Mouse (Mus musculus) C2C12 (cell line): ENCODE data around the gene Cbll1. TPM values are rescaled to one million over a fixed set of nuclear protein-coding genes. Genes with fewer than 3 reads are reported as not detected.

Experiments used
- H3K27me3 ChIP-seq: one replicate; pipeline ENCODE4 v1.6.1; 2011; ENCODE audit not compliant: control insufficient read depth, insufficient read depth, insufficient read length
- H3K36me3 ChIP-seq: one replicate; pipeline ENCODE4 v1.6.1; 2011; ENCODE audit not compliant: control insufficient read depth, insufficient read depth
- H3K4me3 ChIP-seq: one replicate; pipeline ENCODE4 v1.5.1; 2011; ENCODE audit warnings: mild to moderate bottlenecking, control low read depth; ENCODE audit not compliant: poor library complexity, insufficient read depth, severe bottlenecking
- H3K79me2 ChIP-seq: one replicate; pipeline ENCODE4 v1.6.1; 2011; ENCODE audit not compliant: control insufficient read depth, insufficient read depth
- H3K79me3 ChIP-seq: one replicate; pipeline ENCODE4 v1.6.1; 2011; ENCODE audit warnings: low read depth, control low read depth
- H3ac ChIP-seq: one replicate; pipeline ENCODE3; 2011; ENCODE audit warnings: low read depth; ENCODE audit not compliant: control insufficient read depth, insufficient read length
- CEBPB ChIP-seq: IDR thresholded peaks from one replicate; pipeline ENCODE4 v1.6.1; 2011; ENCODE audit warnings: low read depth, mild to moderate bottlenecking, control low read depth, moderate library complexity
- CTCF ChIP-seq: IDR thresholded peaks from one replicate; pipeline ENCODE4 v1.5.1; 2011; ENCODE audit not compliant: control insufficient read depth, insufficient read depth, insufficient read length
- FOSL1 ChIP-seq: IDR thresholded peaks from one replicate; pipeline ENCODE4 v1.8.0; 2011; ENCODE audit warnings: mild to moderate bottlenecking, low read length; ENCODE audit not compliant: poor library complexity, insufficient read depth, severe bottlenecking
- MAX ChIP-seq: IDR thresholded peaks from one replicate; pipeline ENCODE4 v1.6.1; 2011; ENCODE audit warnings: mild to moderate bottlenecking, control low read depth
- MYOD1 ChIP-seq: IDR thresholded peaks from one replicate; pipeline ENCODE4 v1.6.1; 2011; ENCODE audit warnings: low read depth; ENCODE audit not compliant: control insufficient read depth, insufficient read length
- MYOG ChIP-seq: IDR thresholded peaks from one replicate; pipeline ENCODE4 v1.6.1; 2011; ENCODE audit not compliant: control insufficient read depth, insufficient read length; ENCODE audit errors: extremely low read depth
- USF1 ChIP-seq: IDR thresholded peaks from one replicate; pipeline ENCODE4 v1.6.1; 2011; ENCODE audit warnings: low read depth, mild to moderate bottlenecking, control low read depth, moderate library complexity
- polyA plus RNA-seq: library from polyadenylated mRNA; unstranded; fragments of >200 nt; fragmentation: generic; extraction: Trizol; gene quantifications from one replicate; pipeline ENCODE4 v1.2.1, GENCODE M21; 2012; ENCODE audit warnings: missing spikeins

Gene Cbll1
- polyA plus RNA-seq, 1 experiment: 8.2 TPM

DNA sequence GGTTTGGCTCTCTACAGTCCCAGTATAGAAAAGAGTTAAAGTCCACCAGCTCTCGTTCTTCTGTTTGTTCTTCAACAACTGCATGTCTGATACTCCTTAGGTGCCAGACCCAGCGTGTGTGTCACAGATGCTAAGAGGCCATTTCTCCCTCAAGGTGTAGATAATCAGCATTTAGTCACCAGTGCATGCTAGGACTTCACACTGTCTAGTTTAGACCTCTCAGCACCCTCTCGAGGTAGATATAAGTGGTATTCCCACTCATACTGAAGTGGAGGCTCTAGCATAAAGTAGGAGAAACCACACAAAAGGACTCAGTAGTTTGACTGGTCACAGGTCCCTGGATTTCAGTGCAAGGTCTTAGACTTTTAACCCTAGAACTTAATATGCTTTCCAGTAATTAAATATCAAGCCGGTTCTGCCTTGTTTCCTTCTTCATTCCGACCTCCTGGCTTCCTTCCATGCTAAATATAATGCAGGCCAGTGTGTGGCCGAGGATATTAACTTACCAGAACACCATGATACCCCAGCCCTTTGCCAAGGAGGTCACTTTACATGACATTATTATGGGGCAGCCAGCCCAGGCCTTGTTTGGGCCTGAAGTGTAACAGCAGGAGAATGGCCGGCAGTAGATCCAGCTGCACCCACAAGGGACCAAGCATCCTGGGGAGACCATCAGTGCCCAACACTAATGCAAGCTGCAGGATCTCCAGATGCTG, 38.3 kb upstream of the Cbll1 start:
- Histone ChIP-seq H3K36me3 (no peaks in the 10 kb centered on the region), H3K27me3 (no peaks in the 10 kb centered on the region), H3K79me3 (no peaks in the 10 kb centered on the region), H3K4me3 (no peak overlapping the region), H3K79me2 (no peaks in the 10 kb centered on the region), H3ac (no peak overlapping the region)
- TF ChIP-seq USF1 (no peak), CEBPB (no peak), CTCF (no peak), FOSL1 (no peak)

DNA sequence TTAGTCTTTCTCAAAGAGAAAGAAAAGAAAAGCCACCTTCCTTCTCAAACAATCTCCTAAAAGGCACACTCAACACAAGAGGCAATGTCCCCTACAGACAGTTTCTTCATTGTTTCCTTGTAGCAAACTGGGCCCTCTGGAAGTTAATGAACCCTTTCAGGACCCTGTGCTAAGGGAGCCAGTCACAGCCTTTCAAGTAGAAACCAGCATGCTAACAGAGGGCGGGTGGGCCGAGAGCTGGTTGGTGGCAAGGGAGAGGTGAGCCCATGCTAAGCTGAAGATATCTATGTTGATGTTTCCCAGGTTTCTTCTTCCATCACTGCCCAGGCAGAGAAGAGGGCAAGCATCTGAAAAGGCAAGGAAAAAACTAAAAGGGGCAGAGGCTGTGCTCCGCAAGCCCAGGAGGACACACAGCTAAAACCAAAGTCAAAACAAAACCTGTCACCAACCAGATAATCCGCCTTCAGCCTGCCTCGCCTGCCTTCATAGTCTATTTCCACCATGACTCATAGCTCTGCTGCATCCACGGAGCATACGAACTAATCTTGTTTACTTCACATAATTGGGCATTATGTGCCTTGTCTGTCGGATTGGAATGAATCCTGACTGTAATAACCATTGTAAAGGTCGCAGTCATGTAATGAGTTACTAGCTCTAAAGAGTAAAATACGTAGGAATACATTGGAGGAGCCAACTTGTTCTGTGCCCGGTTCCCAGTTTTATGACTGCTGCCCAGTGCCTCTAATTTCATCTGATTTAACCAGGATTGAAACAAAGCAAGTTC, 34.8 kb upstream of the Cbll1 start:
- Histone ChIP-seq H3ac (no peak overlapping the region), H3K79me3 (no peaks in the 10 kb centered on the region), H3K4me3 (no peak overlapping the region), H3K79me2 (no peaks in the 10 kb centered on the region), H3K36me3 (no peaks in the 10 kb centered on the region), H3K27me3 (no peaks in the 10 kb centered on the region)
- TF ChIP-seq FOSL1: no peak
- TF ChIP-seq MAX: no peak
- no peak for TF ChIP-seq MYOG
- TF ChIP-seq CEBPB: no peak
- no peak for TF ChIP-seq CTCF
- TF ChIP-seq USF1: no peak
- no peak for TF ChIP-seq MYOD1

DNA sequence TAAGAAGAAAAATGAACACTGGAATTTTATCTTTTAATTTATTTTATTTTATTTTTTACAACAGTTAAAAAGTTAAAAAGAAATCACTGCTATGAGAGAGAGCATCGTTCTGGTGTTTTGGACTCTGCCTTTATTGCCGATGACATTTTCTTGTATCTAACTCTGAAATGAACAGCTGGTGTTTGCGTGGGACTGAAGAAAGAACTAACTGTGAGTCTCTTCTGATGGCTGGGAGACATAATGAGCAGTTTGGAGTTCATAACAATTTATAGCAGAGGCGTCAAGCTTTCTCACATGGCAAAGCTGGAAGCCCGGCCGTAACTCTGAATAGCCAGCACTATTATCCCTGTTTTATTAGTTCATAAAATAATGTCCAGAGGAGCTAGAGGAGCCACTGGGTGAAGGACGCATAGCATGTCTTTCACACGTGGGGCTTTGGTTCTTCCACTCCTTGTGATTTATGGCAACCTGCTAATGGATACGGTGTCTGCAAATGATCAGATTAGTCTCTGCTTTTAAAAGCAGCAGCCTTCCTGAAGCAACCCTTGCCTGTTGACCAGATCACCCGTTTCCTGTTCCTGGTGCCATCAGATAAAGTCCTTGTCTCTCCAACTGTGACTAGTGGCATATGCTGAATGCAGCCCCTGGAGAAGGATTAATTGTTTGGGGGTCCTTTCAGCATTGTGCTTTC, 33.9 kb upstream of the Cbll1 start:
- Histone ChIP-seq H3K4me3 (no peak overlapping the region), H3K36me3 (no peaks in the 10 kb centered on the region), H3K27me3 (no peaks in the 10 kb centered on the region), H3ac (no peak overlapping the region), H3K79me3 (no peaks in the 10 kb centered on the region), H3K79me2 (no peaks in the 10 kb centered on the region)
- TF ChIP-seq MYOG: no peak
- no peak for TF ChIP-seq CTCF
- no peak for TF ChIP-seq FOSL1
- no peak for TF ChIP-seq MAX
- no peak for TF ChIP-seq CEBPB
- TF ChIP-seq USF1: no peak
- TF ChIP-seq MYOD1: no peak

DNA sequence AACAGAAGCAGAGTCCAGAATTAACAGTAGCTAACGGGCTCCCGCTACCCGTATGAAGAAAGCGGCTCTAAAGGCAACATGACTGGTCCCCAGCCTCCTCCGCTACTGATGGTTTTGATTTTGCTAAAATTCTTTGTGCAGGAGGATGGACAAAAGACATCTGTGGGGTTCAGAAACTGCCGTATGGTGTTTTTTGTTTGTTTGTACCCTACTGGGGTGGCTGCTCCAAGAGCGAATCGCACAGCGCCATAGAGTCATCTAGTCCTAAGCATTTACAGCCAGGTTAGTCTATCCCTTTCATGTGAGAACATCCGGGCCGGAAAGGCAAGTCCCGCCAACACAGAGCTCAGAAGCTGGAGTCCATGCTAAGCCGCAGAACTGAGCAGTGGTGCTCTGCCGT, 32.6 kb upstream of the Cbll1 start:
- TF ChIP-seq CEBPB (no peak), USF1 (no peak), MAX (no peak), FOSL1 (no peak), MYOD1 (no peak), MYOG (no peak)
- Histone ChIP-seq H3K27me3 (no peaks in the 10 kb centered on the region), H3K79me2 (no peaks in the 10 kb centered on the region), H3K36me3 (no peaks in the 10 kb centered on the region), H3K4me3 (no peak overlapping the region), H3ac (no peak overlapping the region), H3K79me3 (no peaks in the 10 kb centered on the region)

DNA sequence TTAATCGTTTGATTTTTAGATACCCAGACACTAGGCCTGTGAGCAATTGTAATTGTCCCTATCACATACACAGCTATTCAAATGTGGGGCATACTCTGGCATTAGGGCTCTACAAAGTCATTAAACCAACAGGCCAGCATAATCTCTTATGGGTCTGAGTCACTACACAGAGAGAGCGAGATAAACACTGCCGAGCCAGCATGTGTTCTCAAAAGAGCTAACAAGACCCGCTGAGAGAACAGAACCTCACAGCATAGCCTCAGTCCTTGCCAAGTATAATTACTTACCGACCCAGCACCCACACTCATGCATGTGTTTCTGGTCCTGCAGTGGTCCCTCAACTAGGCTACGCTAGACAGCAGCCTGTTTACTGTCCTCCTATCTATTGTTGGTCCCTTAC, 28.0 kb upstream of the Cbll1 start:
- no peak for TF ChIP-seq CTCF
- TF ChIP-seq MAX: no peak
- TF ChIP-seq CEBPB: no peak
- no peak for TF ChIP-seq USF1
- no peak for TF ChIP-seq FOSL1
- no peak for TF ChIP-seq MYOG
- TF ChIP-seq MYOD1: no peak
- H3K79me2 ChIP-seq: no peaks in the 10 kb centered on the region

More for the DNA sequence above, 28.0 kb upstream of the Cbll1 start:
- no peak overlapping the region for H3K4me3 ChIP-seq
- H3ac ChIP-seq: no peak overlapping the region
- no peaks in the 10 kb centered on the region for H3K27me3 ChIP-seq
- no peaks in the 10 kb centered on the region for H3K79me3 ChIP-seq
- H3K36me3 ChIP-seq: no peaks in the 10 kb centered on the region
